Mouse (Mus musculus) kidney, postnatal 4 days (tissue): ENCODE results near the gene Slc8a3.
A peak's percentile ranks its signal among the peaks of the same experiment; 100 is the strongest.

Experiments
- DNase-seq, 2 experiments: peaks; one replicate each; pipeline ENCODE4 v3.0.0; 2021; ENCODE audit warnings: mixed read lengths in 2 of 2

The Slc8a3 gene

DNA sequence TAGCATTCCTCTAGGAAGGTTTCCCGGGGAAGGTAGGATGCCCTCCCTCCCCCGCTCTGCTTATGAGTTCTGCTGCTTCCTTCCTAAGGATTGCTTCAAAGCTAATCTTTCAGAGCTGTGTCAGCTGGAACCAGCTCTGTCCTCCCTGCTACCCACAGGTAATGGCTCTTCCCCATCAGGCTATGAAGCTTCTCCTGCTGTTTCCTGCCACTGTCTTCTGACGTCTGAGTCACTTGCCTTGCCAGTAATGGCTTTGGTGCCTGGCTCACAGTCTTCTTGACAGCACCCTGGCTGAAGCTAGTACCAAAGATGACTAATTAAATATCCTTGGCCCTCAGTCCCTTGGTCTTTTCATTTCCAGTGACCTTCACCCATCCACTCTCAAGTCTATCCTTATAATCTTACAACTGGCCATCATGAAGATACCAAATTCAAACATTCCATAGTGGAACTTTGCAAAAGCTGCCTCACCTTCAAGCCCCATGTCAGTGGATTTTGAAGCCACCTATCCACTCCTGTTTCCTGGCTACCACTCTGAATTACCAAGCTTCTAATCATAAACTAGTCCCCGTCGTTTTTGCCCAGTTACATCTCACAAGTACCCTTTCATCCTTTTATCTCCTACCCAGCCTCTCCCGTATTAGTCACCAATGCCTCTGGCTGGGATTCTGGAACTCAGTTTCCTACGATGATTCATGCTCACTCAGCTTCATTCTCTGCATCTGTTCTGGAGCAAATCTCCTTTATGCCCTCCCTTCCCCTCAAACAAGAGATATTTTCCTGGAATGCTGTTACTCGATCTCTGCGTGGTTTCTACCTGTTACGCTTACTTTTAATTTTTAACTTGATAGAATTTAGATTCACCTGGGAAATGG is 97.3 kb downstream of the Slc8a3 start:
- DNase-seq, result no peak

GRCm38 (mm10) chr12:81233746-81234380 is 99.1 kb downstream of the Slc8a3 start:
- DNase-seq, result no peak

DNA sequence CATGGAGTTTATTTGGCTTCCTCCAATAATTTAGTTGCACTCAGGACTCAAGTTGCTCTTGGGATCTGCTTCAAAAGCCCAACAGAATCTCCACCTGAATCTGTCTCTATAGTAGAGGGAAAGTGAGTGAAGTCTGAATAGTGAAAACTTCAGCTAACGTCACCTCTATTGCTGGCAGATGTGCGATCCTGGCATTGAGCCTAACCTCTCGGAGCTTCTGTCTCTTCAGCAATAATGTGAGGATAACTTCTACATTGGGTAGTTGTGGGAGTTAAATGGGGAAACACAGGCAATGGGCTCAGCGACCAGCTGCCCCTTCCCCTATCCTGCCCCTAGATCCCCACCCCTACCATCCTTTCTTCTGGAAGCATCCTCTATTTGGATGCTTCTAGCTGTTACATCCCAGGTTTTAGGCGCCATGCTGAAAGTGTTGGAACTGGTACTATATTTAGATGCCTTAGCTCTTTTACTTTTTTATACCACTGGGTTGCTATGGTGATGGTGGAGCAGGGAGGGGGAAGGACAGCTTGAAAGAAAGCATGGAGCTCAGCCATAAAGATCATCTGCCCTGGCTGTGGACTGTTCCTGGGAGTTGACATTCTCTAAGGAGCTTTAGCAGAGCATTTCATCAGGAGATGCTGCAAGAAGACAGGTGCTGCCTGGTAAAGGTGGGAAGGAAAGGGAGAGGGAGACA is 105.1 kb downstream of the Slc8a3 start:
- DNase-seq, result no peak

- no peak for DNase-seq
Measured at GRCm38 (mm10) chr12:81226590-81226989, 106.4 kb downstream of the Slc8a3 start.

DNA sequence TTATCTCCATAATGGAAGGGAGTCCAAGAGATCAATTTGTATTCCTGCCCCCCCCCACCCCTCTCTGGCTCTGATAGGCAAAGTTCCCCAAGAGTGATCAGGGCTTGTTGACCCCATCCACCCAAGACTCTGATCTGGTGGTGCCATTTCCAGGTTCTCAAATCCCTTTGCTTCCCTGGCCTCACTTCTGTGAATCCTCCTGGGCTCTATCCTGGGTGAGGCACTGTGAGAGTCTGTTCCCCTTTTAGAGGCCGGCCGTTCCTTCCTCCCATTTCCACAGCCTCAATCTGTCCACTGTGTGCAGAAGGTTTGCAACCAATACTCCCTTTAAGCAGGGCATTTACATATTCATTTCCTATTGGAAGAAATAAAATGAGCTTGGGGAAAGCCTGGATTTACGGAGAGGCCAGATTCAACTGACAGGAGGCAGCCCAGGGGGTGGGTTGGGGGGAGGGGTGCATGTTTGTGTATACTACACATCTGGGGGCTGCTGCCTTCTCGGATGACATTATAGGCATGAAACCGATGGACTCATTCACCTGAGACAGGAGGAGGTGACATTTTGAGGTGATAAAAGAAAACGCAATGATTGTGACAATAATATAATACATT is 106.9 kb downstream of the Slc8a3 start:
- DNase-seq, result no peak

- DNase-seq, result no peak
Measured at GRCm38 (mm10) chr12:81224843-81225242, 108.1 kb downstream of the Slc8a3 start.

GRCm38 (mm10) chr12:81223276-81223675 is 109.7 kb downstream of the Slc8a3 start:
- DNase-seq, result no peak

DNA sequence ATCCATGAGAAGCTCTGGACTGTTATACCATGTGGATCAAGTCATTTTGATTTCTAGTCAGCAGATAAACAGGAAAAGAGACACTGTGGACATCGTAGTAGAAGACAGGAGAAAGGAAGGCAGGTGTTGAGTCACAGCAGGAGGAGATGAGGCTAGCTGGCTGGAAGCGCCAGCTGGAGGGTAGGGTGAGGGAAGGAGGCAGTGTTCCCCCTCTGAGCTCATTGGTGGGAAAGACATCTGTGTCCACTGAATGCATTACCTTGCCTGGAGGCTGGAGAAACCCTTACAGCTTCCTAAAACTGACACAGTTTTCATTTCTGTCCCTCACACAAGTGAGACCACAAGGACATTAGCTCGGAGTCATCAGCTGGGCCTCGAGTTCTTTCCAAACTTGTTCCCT is 113.6 kb downstream of the Slc8a3 start:
- DNase-seq, result no peak

GRCm38 (mm10) chr12:81208559-81208958 is 124.4 kb downstream of the Slc8a3 start:
- DNase-seq, result no peak

DNA sequence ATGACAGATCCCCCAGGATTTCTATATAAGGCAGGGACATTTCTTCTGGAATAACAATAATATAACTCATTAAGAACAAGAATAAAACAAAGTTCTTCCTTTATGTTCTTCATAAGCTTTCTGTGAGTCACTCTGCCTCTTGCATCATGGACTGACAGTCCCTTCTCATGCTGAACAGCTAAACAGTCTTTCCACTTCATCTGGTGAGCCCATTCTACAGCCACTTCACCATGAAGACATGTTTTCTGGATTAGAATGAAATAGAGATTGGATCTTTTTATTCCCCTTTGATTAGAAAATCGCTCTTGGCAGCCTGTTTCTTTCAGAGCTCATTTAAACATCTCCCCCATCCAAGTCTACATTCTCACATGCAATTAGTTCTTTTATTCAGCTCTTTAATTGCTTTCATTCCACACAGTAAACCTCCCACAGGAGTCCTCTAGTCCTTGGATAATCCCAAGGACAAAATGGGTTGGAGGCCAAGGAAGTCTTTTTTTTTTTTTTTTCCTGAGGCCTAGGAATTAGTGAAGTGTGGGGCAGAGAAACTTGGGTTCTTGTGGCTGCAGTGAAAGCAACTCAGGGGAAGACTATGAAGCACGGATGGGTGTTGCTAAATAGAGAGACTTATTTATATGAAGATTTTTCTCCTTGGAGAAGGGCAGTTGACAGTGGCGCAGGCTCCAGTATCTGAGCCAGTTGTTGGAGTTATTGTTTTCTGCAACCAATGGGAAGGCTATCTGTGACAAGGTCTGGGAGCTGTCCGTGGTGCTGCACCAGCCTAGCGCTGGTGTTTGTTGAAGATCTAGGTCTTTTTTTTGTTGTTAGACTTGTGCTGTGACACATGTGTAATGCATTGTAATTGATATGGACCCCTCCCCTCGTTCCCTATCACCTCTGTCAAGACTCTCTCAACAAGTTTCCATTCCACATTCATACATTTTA is 127.1 kb downstream of the Slc8a3 start:
- peak; percentile 87 for DNase-seq

- no peak for DNase-seq
Measured at GRCm38 (mm10) chr12:81203226-81203625, 129.8 kb downstream of the Slc8a3 start.

DNA sequence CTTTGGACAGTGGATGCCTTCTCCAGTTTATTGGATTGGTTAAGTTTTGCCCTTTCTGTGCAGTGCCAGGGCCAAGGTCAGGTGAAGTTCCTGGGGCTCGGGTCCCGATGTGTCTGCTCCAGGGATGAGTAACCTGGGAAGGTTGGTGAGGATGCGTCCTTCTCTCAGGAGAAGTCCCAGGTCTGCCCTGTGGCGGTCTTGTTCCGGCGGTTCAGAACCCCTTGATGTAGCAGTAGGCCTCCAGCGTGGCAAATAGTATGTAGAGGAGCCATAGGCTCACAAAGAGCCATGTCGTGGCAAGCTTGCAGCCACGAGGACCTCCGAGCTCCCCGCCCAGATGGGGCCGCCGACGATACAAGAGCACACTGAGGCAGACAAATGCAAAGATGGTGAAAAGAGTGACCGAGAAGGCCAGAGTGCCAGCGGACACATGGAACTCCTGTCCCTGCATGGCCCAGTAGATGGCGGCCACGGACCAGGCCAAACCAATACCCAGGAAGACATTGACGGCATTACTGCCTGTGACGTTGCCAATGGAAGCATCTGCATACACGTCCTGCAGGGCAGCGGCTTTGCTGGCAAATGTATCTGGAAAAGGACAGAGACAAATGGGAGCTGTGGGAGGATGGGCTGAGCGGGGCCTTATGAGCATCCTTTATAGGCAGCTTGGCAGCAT is 133.6 kb downstream of the Slc8a3 start:
- peak; percentile 75 to 80 for DNase-seq

- no peak for DNase-seq
Measured at GRCm38 (mm10) chr12:81197468-81198075, 135.4 kb downstream of the Slc8a3 start.

GRCm38 (mm10) chr12:81193968-81194367 is 139.0 kb downstream of the Slc8a3 start:
- DNase-seq, result no peak

DNA sequence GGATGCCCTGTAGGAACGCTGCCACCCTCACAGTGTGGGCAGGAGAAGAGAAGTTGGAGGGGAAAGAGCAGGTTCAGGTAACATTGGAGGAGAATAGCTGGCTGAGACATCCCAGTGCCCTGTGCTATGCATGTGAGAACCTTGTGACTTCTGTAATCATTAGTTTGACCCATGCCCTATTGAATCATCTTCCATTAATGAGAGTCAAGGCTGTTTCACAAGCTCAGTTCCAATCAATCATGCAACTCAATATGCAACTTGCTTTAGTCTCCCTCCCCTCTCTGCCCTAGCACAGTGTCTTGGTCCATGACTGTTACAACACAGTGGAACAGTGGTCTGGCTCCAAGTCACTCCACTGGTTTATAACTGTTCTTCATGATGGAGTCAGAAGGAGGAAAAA is 143.3 kb downstream of the Slc8a3 start:
- no peak for DNase-seq

DNA sequence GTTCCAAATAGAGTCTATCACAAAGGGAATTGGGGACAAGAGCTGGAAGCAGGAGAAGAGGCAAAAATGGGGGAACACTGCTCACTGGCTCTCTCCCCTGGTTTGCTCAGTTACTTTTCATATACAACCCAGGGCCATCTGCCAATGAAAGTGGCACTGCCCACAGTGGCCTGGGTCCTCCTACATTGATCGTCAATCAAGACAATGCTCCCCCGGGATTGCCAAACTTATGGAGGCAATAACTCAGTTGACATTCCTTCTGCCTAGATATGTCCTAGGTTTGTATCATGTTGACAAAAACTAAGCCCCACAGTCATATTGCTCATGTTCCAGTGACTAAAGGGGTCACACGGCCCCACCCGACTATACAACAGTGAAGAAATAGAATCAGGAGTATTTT is 144.0 kb downstream of the Slc8a3 start:
- no peak for DNase-seq

DNA sequence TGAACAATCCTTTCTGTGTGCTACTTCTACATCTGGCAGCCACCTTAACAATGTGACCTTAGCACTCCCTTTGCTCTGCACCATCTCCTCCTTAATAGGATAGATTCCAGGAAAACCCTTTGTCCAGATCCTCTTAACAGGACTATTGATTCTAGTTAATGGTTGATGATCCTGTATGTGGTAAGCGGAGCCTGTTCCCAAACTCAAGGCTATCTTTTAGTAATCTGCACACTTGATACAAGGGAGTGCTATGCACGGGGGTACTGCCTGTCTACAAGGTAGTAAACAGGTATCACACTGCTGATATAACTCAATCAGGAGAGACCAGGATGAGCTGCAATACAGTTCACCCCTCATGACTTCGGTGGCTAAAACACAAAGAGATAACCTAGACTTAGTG is 144.6 kb downstream of the Slc8a3 start:
- DNase-seq, result no peak

GRCm38 (mm10) chr12:81186668-81187067 is 146.3 kb downstream of the Slc8a3 start:
- DNase-seq, result no peak

GRCm38 (mm10) chr12:81186081-81186480 is 146.9 kb downstream of the Slc8a3 start:
- DNase-seq, result no peak

DNA sequence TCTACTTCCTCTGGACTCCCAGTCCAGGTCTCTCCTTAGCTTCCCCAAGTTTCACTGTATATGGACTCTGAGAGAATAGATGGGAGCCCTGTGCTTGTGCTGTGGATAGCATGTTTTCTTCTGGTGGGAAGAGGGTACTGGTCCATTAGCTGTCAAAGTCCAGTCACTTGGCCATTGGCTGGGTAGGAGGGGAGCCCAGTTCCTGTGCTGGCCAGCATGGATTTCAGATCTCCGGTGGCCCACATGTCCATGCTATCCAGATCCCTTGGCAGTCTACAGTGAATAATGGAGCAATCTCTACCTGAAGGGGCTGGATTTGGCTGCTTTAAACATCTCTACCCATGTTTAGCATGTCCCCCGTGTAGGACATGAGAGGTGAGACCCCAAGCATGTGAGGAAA is 148.0 kb downstream of the Slc8a3 start:
- no peak for DNase-seq

GRCm38 (mm10) chr12:81182073-81182472 is 150.9 kb downstream of the Slc8a3 start:
- peak; percentile 75 to 76 for DNase-seq
